Mouse (Mus musculus) thymus, adult 2 months (tissue): ENCODE measurements around the gene Scfd1. TPM values are rescaled to one million over a fixed set of nuclear protein-coding genes. Genes with fewer than 3 reads are reported as not detected.

Source experiments
- DNase-seq: peaks from one replicate; pipeline ENCODE4 v3.0.0; 2021
- H3K27ac ChIP-seq: fragments of 200-500 bp; 2 replicates; pipeline ENCODE4 v1.5.1; 2012; ENCODE audit warnings: low read length, control low read depth; ENCODE audit not compliant: control insufficient read depth, insufficient read depth
- H3K27me3 ChIP-seq: fragments of 200-500 bp; 2 replicates; pipeline ENCODE4 v1.6.1; 2012; ENCODE audit warnings: mild to moderate bottlenecking, low read length, moderate library complexity, mixed read lengths; ENCODE audit not compliant: control insufficient read depth, insufficient read depth
- H3K36me3 ChIP-seq: fragments of 200-500 bp; 2 replicates; pipeline ENCODE4 v1.6.1; 2012; ENCODE audit warnings: mild to moderate bottlenecking, low read length, moderate library complexity; ENCODE audit not compliant: control insufficient read depth, insufficient read depth
- H3K4me1 ChIP-seq: fragments of 200-500 bp; replicated peaks from 2 replicates; pipeline ENCODE4 v1.6.1; 2012; ENCODE audit warnings: low read length; ENCODE audit not compliant: control insufficient read depth, insufficient read depth
- H3K4me3 ChIP-seq: fragments of 200-500 bp; 2 replicates; pipeline ENCODE4 v1.5.1; 2012; ENCODE audit warnings: mild to moderate bottlenecking, low read length, control low read depth, moderate library complexity; ENCODE audit not compliant: control insufficient read depth, insufficient read depth
- CTCF ChIP-seq: fragments of 200-500 bp; IDR thresholded peaks from 2 replicates; pipeline ENCODE4 v1.5.1; 2012; ENCODE audit warnings: mild to moderate bottlenecking, control low read depth, low read length, moderate library complexity, borderline replicate concordance; ENCODE audit not compliant: control insufficient read depth, poor library complexity, insufficient read depth; ENCODE audit errors: extremely low read depth
- POLR2A ChIP-seq: fragments of 200-500 bp; IDR thresholded peaks from 2 replicates; pipeline ENCODE4 v1.6.1; 2012; ENCODE audit warnings: mild to moderate bottlenecking, low read length, control low read depth, moderate library complexity; ENCODE audit not compliant: control insufficient read depth, poor library complexity, insufficient read depth; ENCODE audit errors: extremely low read depth
- WGBS: fragments of 180-500 bp; shearing (Covaris S2); methylation state at CpG from one replicate; pipeline ENCODE4 v1.1.7; 2018; 5-methylcytosine and 5-hydroxymethylcytosine counted together
- polyA plus RNA-seq: library from polyadenylated mRNA; depleted of rRNA; stranded (reverse); fragments of >200 nt; gene quantifications from 2 replicates; pipeline ENCODE4 v1.2.3, GENCODE M21; 2012

The Scfd1 gene
- polyA plus RNA-seq, 1 experiment, result 9.5 TPM

DNA sequence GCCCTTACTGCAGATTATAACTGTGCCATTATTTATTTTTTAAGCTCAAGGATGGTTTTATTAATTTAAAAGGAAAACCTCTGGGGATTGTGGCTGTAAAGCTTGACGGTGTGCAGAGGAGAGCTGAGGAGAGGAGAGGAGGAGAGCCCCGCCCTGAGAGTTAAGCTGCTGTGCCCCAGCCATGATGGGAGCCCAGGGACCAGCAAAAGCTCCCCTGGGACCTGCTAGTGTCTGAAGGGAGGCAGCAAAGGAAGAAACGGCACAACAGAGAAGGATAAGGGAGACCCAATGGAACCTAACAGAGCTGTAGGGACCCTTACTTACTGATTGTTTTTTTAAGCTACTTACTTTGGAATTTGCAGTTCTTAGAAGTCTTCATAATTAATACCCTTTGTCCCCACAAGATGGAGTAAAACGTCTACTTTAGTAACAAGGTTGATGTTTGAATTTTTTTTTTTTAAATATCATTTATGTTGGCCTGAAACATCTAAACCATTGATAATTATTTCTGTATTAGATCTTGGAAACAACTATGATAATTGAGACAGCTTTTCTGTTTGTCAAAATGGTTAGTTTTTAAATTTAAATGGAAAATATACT lies 26.8 kb downstream of the Scfd1 start:
- no peak for TF ChIP-seq POLR2A
- TF ChIP-seq CTCF, result no peak
- WGBS, result 84% methylated on average over 4 of the region's 4 CpGs
- Histone ChIP-seq H3K36me3 (peaks cover 22% of the 10 kb centered on the region), H3K4me3 (no peak overlapping the region), H3K4me1 (no peaks in the 10 kb centered on the region), H3K27ac (no peak overlapping the region), H3K27me3 (no peaks in the 10 kb centered on the region)
- no peak for DNase-seq

DNA sequence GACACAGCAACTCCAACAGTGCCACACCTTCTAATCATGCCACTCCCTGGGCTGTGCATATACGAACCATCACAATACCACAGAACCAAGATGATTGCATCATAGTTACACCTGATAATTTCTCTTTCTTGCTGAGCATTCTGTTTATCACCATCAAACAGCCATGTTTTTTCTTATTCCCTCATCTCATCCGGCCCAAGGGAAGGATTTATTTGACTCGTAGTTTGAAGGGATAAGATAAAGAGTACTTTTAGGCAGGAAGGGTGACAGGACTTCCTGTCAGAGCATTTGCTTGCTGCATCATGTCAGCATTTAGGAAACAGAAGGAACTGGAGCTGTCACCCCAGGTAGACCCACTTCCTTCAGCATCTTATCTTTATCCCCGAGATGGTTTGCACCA lies 34.1 kb downstream of the Scfd1 start:
- H3K27me3 ChIP-seq, result no peaks in the 10 kb centered on the region
- no peaks in the 10 kb centered on the region for H3K4me1 ChIP-seq
- H3K27ac ChIP-seq, result no peak overlapping the region
- H3K4me3 ChIP-seq, result no peak overlapping the region
- TF ChIP-seq POLR2A, result no peak
- TF ChIP-seq CTCF, result no peak
- H3K36me3 ChIP-seq, result peaks cover 26% of the 10 kb centered on the region
- DNase-seq, result no peak
- WGBS, result 77% methylated on average over 4 of the region's 4 CpGs

DNA sequence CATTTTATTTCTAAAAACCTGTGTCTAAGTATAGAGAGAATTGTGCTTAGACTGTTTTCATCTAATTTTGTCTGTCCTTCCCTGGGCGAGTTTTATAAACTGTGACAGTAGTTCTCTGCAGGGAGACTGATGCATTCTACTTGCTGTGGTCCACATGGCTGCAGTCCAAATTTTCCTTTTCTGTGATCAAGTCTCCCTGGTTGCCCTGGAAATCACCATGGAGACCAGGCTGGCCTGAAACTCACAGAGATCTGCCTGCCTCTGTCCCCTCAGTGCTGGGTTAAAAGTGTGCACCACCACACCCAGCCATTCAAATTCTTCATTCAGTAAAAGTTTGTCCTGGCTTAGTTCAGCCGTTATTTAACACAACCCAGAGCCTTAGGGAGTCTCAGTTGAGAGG lies 60.2 kb downstream of the Scfd1 start:
- WGBS, result 100% methylated on average over 2 of the region's 2 CpGs
- H3K27ac ChIP-seq, result no peak overlapping the region
- peaks cover 32% of the 10 kb centered on the region for H3K36me3 ChIP-seq

DNA sequence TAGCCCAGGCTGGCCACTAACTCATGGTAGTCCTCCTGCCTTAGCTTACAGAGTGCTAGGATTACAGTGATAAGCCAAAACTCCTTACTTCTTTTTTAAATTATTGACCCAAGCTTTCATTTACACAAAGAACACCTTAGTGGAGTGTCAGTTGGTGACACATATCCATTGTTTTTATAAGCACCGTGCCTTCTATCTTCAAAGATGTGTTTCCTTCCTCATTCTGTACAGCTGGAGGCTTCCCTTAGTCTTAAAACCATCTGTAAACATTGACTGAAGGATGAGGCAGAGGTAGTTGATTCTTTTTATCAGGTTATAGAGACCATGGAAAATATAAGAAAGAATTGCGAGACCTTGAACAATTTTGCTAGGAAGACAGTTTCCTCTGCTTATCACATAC lies 61.0 kb downstream of the Scfd1 start:
- no peak overlapping the region for H3K27ac ChIP-seq
- H3K4me3 ChIP-seq, result no peak overlapping the region
- WGBS, result 57% methylated on average over 2 of the region's 2 CpGs
- H3K27me3 ChIP-seq, result no peaks in the 10 kb centered on the region
- DNase-seq, result no peak
- peaks cover 26% of the 10 kb centered on the region for H3K36me3 ChIP-seq
- no peaks in the 10 kb centered on the region for H3K4me1 ChIP-seq
- no peak for TF ChIP-seq POLR2A

More for the DNA sequence above, 60.2 kb downstream of the Scfd1 start:
- no peak for TF ChIP-seq CTCF
- TF ChIP-seq POLR2A, result no peak
- Histone ChIP-seq H3K4me1 (no peaks in the 10 kb centered on the region), H3K4me3 (no peak overlapping the region), H3K27me3 (no peaks in the 10 kb centered on the region)
- no peak for DNase-seq

DNA sequence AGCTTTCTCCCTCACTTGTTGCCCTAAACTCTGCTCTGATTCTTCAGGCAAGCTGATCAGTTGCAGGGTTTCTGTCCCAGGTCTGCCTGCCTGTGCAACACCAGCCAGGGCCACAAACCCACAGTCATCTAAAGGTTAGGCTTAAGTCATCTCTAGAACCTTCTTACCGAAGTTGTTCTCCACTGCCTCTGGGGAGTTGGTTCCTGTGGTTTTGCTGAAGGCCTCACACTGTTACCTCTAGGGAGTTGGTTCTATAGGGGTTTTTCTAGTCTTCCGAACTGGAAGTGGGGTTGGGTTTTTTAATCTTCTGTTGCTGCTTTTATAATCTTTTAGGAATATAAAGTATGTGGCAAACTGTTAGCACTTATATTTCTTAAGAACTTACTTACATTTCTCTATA lies 72.0 kb downstream of the Scfd1 start:
- 60% methylated on average over 2 of the region's 2 CpGs for WGBS
- no peak overlapping the region for H3K27ac ChIP-seq
- no peak for DNase-seq
- H3K36me3 ChIP-seq, result peaks cover 30% of the 10 kb centered on the region
- H3K27me3 ChIP-seq, result no peaks in the 10 kb centered on the region
- H3K4me1 ChIP-seq, result no peaks in the 10 kb centered on the region
- H3K4me3 ChIP-seq, result no peak overlapping the region
- TF ChIP-seq CTCF (no peak), POLR2A (no peak)

DNA sequence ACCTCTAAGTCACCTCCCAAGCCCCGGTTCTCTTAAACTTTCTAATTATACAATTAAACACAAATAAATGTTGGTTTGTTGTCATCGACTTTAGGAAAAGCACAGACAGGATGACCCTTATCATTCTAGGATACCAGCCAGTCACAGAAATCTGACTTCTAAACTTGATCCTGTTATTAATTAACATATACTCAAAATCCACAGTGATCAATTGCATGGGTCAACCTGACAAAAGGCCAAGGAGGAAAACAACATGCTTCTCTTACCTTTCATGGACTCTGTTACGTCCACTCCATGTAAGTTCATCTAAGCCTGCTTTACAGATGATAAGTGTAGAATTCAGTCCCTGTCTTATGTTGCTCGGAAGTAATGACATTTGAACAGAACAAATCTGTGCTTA lies 93.6 kb downstream of the Scfd1 start:
- Histone ChIP-seq H3K27ac (no peak overlapping the region), H3K4me3 (no peak overlapping the region), H3K36me3 (no peaks in the 10 kb centered on the region), H3K4me1 (no peaks in the 10 kb centered on the region), H3K27me3 (no peaks in the 10 kb centered on the region)
- no peak for DNase-seq
- no peak for TF ChIP-seq CTCF
- no peak for TF ChIP-seq POLR2A
- WGBS, result 92% methylated on average over 4 of the region's 4 CpGs

DNA sequence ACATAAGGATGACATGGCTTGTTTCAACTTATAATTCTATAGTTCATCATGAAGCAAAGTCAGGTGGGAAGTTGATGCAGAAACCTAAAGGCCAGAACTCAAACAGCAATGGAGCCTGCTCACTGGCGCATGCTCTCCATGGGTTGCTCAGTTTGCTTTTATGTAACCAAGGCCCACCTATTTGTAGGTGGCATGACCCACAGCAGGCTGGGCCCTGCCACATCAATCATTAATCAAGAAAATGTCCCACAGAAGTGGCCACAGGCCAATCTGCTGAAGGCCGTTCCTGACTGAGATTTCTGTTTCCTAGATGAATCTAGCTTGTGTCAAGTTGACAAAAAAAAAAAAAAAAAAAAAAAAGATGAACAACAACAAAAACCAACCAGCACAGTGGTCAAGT lies 103.9 kb downstream of the Scfd1 start:
- Histone ChIP-seq H3K36me3 (no peaks in the 10 kb centered on the region), H3K27ac (no peak overlapping the region), H3K27me3 (no peaks in the 10 kb centered on the region), H3K4me1 (no peaks in the 10 kb centered on the region), H3K4me3 (no peak overlapping the region)
- no peak for TF ChIP-seq POLR2A
- TF ChIP-seq CTCF, result no peak
- DNase-seq, result no peak
- 92% methylated on average over 2 of the region's 2 CpGs for whole genome bisulfite sequencing
